Mouse (Mus musculus) bone marrow, adult 2 months (tissue): ENCODE measurements around the gene Amdhd2. TPM values are rescaled to one million over a fixed set of nuclear protein-coding genes. Genes with fewer than 3 reads are reported as not detected.

ENCODE experiments used
- H3K27ac ChIP-seq: fragments of 200-500 bp; 2 replicates; pipeline ENCODE4 v1.5.1; 2012; ENCODE audit warnings: low read depth, mild to moderate bottlenecking, control low read depth, inconsistent platforms, low read length; ENCODE audit not compliant: control insufficient read depth, poor library complexity, insufficient read depth
- H3K4me1 ChIP-seq: fragments of 200-500 bp; 2 replicates; pipeline ENCODE4 v1.6.1; 2011; ENCODE audit warnings: low read length; ENCODE audit not compliant: control insufficient read depth, insufficient read depth
- H3K4me3 ChIP-seq: fragments of 200-500 bp; replicated peaks from 2 replicates; pipeline ENCODE3; 2011; ENCODE audit warnings: mild to moderate bottlenecking, low read depth, low read length, control low read depth; ENCODE audit not compliant: control insufficient read depth
- CTCF ChIP-seq: fragments of 200-500 bp; IDR thresholded peaks from 2 replicates; pipeline ENCODE4 v1.5.1; 2011; ENCODE audit warnings: low read length, control low read depth; ENCODE audit not compliant: control insufficient read depth, insufficient read depth
- POLR2A ChIP-seq: fragments of 200-500 bp; IDR thresholded peaks from 2 replicates; pipeline ENCODE4 v1.6.1; 2011; ENCODE audit warnings: low read depth, mild to moderate bottlenecking, control low read depth, low read length, borderline replicate concordance; ENCODE audit not compliant: control insufficient read depth
- WGBS: fragments of 180-500 bp; shearing (Covaris S2); methylation state at CpG from one replicate; pipeline ENCODE4 v1.1.7; 2018; 5-methylcytosine and 5-hydroxymethylcytosine counted together
- polyA plus RNA-seq: library from polyadenylated mRNA; stranded (reverse); fragments of >200 nt; gene quantifications from 2 replicates; pipeline ENCODE4 v1.2.4, GENCODE M21; 2011; ENCODE audit warnings: low replicate concordance; ENCODE audit not compliant: missing spikeins, insufficient read depth, insufficient read length

Amdhd2 gene
- polyA plus RNA-seq, 1 experiment: 57.8 TPM

DNA sequence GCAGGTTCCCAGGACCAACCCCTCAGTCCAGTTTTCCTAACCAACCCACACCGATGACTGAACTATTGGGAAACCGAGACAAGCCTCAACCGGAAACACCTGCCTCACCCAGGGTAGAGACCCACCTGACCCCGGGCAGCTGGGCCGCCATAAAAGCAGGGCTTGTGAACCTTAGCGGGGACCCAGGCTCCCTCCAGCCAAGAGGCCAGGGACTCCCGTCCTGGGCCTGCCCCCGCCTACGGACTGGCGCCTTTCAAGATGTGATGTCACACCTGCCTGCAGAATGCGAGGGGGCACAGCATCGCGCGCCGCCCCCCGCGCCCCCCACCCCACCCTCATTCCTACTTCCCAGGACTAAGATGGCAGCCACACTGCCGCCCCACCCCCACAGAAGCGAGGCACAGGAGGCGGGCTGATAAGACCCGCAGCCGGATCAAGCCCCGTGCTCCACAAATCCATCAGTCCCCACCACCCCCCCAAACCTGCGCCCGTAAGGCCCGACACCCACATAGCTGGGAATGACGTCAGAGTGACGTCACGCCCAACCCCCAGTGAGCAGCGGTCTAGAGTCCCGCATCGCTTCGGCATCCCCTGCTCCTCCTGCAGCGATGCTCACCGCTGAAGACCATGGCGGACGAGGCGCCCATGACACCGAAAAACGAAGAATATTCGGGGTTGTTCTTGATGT is 5.2 kb upstream of the Amdhd2 start:
- Histone ChIP-seq H3K27ac (peak overlapping the region; percentile 98), H3K4me1 (peaks cover 11% of the 10 kb centered on the region; the same call in 1 of the 2 replicates), H3K4me3 (peak overlapping the region; percentile 89)
- WGBS: 1% methylated on average over 41 of the region's 41 CpGs
- no peak for TF ChIP-seq CTCF
- TF ChIP-seq POLR2A: peak; percentile 35; the same call in 1 of the 2 replicates

DNA sequence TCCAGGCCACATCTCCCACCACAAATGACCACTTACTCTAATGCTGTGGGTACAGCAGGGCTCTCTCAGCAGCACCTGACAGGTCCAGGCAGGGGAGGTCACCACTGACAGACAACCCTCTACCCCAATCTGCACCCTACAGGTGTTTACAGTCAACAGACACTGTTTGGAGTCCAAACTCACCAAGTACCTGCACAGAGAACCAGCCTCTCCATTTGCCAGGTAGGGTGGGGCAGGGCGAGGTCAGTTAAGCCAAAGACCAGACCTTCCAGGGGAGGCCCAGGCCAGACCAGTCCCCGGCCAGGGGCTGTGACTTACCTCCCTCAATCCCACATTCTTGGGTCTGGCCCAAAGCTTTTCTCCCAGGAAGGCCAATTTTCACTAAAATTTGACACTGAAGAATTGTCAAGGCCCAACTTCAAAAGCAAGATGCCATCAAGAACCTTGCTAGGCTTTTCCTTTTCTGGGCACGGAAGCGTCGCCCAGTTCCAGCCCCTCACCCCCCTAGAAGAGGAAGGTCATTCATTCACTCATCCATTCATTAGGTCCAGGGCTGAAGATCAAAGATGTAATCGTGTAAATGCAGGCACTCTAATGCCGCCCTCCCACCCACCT is 4.4 kb upstream of the Amdhd2 start:
- peak overlapping the region; percentile 98 for H3K27ac ChIP-seq
- H3K4me1 ChIP-seq: peaks cover 11% of the 10 kb centered on the region; the same call in 1 of the 2 replicates
- H3K4me3 ChIP-seq: peak overlapping the region; percentile 89
- 30% methylated on average over 7 of the region's 7 CpGs for WGBS
- no peak for TF ChIP-seq POLR2A

DNA sequence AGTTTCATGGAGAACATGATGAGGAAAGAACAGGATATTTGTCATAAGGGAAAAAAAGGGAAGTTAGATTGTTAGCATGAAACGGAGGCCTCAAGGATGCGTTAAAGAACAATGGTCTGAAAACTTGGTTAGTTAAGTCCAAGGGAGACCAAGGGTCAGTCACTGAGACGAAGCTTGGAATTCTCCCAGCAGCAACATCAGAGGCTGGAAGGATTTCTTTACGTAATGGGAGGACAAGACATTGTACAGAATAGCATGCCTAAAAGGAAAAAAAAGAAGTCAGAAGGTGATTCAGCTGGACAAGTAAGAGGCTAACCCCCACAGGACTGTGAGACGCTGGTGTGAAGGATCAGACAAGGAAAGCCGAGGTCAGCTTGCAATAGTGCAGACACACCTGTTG is 3.6 kb upstream of the Amdhd2 start:
- Histone ChIP-seq H3K27ac (peak overlapping the region; percentile 49), H3K4me3 (peak overlapping the region; percentile 21), H3K4me1 (peaks cover 11% of the 10 kb centered on the region; the same call in 1 of the 2 replicates)
- WGBS: 29% methylated on average over 6 of the region's 6 CpGs
- TF ChIP-seq CTCF (no peak), POLR2A (no peak)

DNA sequence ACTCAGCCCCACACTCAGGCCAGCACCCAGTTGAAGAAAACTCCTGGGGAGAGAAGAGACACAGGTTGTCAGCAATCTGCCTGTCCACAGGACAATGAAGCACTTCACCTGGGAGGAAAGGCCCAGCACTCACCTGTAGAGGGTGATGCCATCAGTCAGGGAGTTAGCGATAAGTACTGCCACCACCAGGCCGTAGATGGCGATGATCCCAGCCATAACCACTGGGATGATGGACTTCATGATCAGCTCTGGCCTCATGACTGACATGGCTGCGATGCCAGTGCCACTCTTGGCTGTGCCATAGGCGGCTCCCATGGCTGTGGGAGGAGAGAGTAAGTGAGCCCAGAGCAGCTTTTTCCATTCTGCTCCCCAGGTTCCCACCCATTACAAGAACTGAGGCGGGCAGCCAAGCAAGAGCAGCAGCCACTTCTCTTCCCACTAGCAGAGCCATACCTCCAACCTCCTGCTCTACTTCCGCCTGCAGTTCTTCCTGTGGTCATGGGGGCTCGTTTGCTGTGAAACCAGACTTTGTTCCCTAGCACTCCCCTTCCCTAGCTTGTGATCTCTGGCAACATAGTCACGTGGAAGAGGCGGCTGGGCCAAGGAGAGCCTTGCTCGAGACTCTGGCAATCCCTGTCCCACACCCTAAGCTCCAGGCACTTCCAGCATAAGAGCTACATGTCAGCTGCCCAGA is 1.1 kb upstream of the Amdhd2 start:
- Histone ChIP-seq H3K4me1 (peaks cover 8% of the 10 kb centered on the region), H3K27ac (peak overlapping the region; percentile 14), H3K4me3 (no peak overlapping the region)
- 62% methylated on average over 11 of the region's 11 CpGs for WGBS
- TF ChIP-seq CTCF: 0 out of 2 replicates have a peak, but pooled peaks have one; percentile 4
- no peak for TF ChIP-seq POLR2A

DNA sequence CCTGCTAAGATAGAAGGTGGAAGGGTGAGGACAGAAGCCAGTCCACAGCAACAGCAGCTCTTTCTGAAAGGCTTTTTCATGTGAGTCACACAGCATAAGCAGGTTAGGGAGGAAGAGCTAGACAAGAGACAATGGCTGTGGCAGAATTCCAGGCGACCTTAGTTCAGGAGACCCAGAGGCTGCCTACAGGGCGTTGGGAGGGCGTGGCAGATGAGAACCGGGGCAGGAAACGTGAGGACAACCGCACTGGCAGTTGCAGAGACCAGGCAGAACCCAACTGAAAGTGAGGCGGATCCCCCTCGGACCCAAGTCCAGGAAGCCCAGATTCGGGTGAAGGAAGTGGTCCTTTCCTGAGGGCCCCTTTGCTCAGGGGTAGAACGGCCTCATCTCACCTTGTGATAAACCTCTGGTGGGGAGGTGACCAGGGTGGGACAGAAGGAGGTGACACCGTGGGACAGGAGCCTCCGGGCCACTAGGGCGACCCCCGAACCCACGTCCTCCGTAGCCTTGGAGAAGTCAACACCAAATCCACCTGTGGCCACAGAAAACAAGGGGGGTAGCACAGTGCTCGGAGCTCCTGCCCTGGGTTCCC is 886 bp downstream of the Amdhd2 start:
- WGBS: 2% methylated on average over 17 of the region's 17 CpGs
- H3K4me1 ChIP-seq: peaks cover 9% of the 10 kb centered on the region
- peak overlapping the region; percentile 90 for H3K4me3 ChIP-seq
- peak overlapping the region; percentile 94 for H3K27ac ChIP-seq
- TF ChIP-seq POLR2A (no peak), CTCF (no peak)

DNA sequence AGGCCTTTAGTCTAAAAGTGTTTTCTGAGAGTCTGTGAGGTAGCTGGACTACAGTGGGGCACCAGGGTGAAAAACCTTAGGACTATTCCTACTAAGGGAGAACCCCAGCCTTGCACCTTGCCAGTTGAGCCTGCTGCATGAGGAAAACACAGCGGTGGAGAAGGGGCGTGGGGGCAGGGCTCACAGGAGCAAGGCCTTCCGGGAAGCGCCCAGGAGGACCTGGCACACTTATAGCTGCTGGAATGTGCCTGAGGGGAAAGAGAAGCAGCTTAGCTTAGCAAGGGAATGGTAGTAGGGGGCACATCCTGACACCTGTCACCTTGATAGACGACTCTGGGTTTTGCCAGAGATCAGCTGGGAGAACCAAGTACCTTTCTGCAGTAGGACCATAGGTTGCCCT is 2.1 kb downstream of the Amdhd2 start:
- H3K27ac ChIP-seq: no peak overlapping the region
- H3K4me1 ChIP-seq: peaks cover 8% of the 10 kb centered on the region
- no peak for TF ChIP-seq CTCF
- TF ChIP-seq POLR2A: no peak
- no peak overlapping the region for H3K4me3 ChIP-seq
- WGBS: 88% methylated on average over 5 of the region's 5 CpGs

DNA sequence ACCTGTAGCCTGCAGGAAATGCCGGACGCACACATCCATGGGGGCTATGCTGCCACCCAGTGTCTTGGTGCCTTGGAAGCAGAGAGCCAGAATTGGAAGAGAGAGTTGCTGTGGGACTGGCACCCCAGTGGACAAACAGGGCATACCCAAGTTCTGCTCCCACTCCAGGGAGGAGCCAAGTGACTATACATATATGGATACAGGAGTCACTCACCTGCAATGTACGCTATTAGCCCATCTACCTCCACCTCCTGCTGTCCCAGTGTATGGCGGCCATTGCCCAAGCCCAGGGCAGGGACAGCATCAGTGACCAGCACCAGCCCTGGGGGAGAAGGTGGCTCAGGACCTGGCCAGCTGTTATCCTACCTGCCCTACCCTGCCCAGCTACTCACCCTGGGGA is 6.0 kb downstream of the Amdhd2 start:
- no peak overlapping the region for H3K27ac ChIP-seq
- 89% methylated on average over 4 of the region's 4 CpGs for WGBS
- H3K4me3 ChIP-seq: no peak overlapping the region
- H3K4me1 ChIP-seq: peaks cover 3% of the 10 kb centered on the region
- no peak for TF ChIP-seq POLR2A
- TF ChIP-seq CTCF: no peak

DNA sequence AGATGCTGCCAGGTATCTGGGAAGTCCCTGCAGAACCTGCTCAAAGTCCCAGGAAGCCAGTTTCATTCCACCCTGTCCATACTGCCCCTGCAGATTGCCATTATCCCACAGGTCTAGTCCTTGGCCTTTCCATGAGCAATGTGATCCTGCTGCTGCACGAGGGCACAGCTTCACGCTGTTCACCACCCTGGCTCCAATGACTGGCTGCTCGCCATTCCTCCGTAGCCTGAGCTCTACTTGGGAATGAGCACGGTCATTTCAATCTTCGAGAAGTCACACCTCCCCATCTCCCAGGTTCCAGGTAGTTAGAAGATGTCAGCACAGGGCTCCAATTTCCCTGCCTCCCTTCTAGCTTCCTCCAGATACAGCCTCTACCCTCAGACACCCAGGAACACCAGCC is 6.4 kb downstream of the Amdhd2 start:
- peaks cover 3% of the 10 kb centered on the region for H3K4me1 ChIP-seq
- no peak overlapping the region for H3K27ac ChIP-seq
- H3K4me3 ChIP-seq: no peak overlapping the region
- 91% methylated on average over 6 of the region's 6 CpGs for WGBS
- TF ChIP-seq POLR2A (no peak), CTCF (no peak)
